Mouse (Mus musculus) brain, embryonic 14.5 days (tissue): ENCODE data around the gene A230072I06Rik. TPM values are rescaled to one million over a fixed set of nuclear protein-coding genes. Genes with fewer than 3 reads are reported as not detected.
A peak's percentile ranks its signal among the peaks of the same experiment; 100 is the strongest.

Experiments
- DNase-seq: peaks from one replicate; pipeline ENCODE4 v3.0.0-alpha.2; 2011; ENCODE audit warnings: low read depth
- CTCF ChIP-seq: fragments of 200-500 bp; IDR thresholded peaks from 2 replicates; pipeline ENCODE4 v1.5.1; 2012; ENCODE audit warnings: inconsistent platforms, mild to moderate bottlenecking, moderate library complexity, borderline replicate concordance; ENCODE audit not compliant: insufficient read depth, insufficient read length; ENCODE audit errors: extremely low read depth
- POLR2A ChIP-seq: fragments of 200-500 bp; IDR thresholded peaks from 2 replicates; pipeline ENCODE4 v1.6.1; 2012; ENCODE audit warnings: mild to moderate bottlenecking, inconsistent platforms, borderline replicate concordance; ENCODE audit not compliant: poor library complexity, insufficient read depth, insufficient read length, severe bottlenecking; ENCODE audit errors: extremely low read depth
- polyA plus RNA-seq: library from polyadenylated mRNA; depleted of rRNA; stranded (reverse); fragments of >200 nt; gene quantifications from 2 replicates; pipeline ENCODE4 v1.2.3, GENCODE M21; 2012; rRNA removed

Gene A230072I06Rik
- polyA plus RNA-seq, 1 experiment = 0.29 TPM

DNA sequence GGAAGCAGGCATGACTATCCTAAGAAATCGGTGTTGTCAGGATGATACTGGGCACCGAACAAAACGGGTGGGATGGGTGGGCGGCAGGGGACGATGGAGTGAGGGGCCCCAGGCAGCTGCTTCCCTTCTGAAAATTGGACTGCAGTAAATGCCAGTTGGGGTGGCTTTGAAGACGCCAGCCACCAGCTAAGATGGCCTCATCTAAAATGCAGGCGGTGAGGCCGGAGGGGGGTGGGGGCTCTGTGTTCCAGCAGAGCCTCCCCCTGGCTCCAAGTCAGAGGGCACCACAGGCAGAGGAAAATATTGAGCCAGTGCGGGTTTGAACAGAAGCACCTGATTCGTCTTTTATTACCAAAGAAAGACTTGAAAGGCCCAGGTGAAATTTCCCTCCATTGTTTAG, 45.9 kb downstream of the A230072I06Rik start:
- peak; percentile 74 for DNase-seq
- no peak for TF ChIP-seq CTCF
- no peak for TF ChIP-seq POLR2A

DNA sequence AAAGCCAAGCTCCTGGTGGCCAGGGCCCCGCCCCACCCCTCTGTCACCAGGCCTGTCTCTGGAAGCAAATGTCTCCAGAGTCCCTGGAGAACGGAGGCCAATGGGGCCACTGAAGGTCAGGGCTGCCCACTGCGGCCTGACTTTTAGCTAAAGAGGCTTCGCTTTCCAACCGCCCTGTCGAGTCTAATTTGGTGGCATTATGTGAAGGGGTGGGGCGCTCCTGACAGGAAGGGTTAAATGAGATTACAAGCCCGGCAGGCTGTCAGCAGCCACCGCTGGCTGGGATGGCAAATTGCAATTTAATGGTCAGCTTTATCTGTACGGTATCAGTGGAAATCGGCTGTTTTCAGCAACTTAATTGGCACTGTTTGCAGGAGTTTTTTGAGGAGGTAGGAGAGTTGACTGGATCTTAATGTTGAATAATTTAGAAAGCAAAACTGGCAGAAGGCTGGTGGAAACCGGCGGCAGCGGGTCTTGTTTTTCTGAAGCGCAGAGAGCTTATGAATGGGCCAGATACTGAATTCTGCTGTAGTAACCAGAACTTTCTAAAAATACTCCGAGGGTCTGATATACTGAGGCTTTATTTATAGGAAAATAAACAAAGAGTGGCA, 46.5 kb downstream of the A230072I06Rik start:
- TF ChIP-seq POLR2A (no peak), CTCF (no peak)
- peak; percentile 84 for DNase-seq

DNA sequence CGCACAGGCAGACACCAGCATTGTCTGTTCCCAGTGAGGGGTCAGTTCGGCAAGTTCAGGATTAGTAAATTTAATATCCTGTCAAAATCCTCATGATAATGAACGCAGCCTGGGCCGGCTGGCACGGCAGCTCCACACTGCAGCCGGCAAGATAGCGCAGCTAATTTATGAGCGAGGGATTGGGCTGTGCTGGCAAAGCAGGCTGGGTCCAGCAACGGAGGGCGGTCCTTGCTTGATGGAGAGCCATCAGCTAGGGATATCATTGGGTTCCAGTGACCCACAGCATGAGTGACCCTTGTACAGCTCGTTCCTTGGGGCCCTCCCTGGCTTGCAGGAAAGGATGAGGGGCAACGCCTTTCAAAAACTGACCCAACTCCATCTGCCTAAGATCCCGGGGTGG, 48.6 kb downstream of the A230072I06Rik start:
- peak; percentile 80 for DNase-seq
- TF ChIP-seq CTCF (no peak), POLR2A (no peak)

DNA sequence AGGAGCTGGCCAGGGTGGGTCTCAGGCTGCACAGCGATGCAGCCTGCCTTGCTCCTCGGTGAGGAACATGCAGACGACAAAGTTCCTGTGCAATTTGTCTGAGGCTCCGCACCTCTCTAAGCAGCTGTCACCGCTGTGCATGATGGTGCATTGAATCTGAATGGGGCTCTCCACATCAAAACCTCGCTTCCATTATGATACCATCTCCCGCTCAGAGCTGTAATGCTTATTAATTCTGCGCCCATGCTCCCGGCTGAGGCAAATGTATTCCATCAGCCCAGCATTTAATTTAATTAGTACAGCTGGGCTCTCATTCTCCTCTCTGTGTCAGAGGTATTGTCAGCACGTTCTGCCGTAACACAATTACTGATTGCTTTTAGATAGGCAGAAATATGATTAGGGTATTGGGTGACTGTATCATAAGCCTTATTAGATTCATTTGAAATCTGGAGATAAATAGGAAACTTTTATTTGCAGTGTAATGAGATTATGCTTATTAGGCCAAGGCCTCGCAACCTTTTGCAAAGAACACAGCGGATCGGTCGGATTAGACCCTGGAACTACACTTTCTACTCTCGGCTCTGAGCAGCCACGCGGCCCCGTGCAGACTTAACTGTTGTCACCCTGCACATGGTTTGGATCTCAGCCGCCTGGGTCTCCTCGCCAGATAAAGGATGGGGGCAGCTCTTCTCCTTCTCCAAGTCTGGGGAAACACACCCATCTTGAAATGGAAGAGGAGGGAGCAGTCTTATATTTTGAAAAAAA, 49.3 kb downstream of the A230072I06Rik start:
- DNase-seq = peak; percentile 95
- no peak for TF ChIP-seq CTCF
- no peak for TF ChIP-seq POLR2A

DNA sequence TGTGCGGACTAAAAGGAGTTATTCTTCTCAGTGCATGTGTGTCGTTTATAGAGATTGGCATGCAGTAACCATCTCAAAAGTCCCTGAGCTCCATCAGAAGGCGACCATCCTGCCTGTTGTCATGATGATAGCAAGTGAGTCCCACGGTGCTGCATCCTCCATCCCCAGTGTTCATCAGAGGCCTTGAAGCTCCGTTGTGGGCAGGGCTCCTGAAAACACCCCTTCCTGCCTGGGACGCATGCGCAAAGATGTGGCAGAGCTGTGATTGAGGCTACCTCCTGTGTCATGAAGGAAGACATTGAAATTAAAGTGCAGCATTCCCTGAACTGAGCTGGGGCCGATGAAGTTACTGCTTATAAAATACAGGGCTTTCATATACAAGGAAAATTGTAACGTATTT, 49.9 kb downstream of the A230072I06Rik start:
- DNase-seq = peak; percentile 76
- TF ChIP-seq POLR2A = no peak
- TF ChIP-seq CTCF = no peak

DNA sequence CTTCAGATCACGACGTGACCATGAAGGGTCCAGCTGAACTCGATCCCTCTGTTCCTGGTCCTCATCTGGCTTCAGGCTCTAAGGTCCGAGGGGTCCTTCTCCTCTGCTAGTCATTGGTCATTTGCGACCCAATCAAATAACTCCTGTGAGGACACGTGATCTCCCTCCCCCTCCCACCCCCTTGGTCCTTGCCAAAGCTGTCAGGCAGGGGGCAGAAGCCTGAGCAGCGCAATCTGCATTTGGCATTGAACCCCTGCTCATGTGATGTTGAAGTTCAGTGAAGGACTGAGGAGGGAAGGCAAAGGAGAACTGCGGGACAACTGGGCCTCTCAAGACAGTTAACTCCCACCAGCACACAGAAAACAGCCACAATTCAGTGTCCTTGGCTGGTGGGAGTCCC, 51.4 kb downstream of the A230072I06Rik start:
- peak; percentile 87 for DNase-seq
- peak; percentile 12; the same call in 1 of the 2 replicates for TF ChIP-seq CTCF
- TF ChIP-seq POLR2A = no peak

Other genes with a start within 250 kb of the A230072I06Rik start
- 23.5 and 30.1 TPM in 2 replicates for gene Sox1, start 116.5 kb downstream of the A230072I06Rik start, polyA plus RNA-seq